ENCODE assay signal across 8 mouse cellular contexts in the genomic region with DNA sequence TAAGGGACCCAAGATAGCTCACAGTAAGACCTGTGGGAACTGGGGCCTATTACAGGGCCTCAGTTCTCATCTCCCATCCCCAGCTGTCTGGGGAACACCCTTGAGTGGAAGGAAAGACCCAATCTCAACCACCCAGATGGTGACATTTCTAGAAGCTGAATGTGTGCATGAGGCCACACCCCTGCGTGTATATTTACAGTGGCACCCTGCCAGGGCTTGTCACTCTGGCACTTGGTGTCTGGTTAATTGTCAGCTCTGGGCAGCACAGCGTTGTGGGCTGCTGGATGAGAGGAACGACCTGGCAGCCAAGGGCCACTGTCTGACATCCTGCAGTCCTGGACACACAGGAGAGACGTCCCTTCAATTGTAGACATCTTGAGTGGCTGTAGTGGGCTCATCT. TPM values are rescaled to one million over a fixed set of nuclear protein-coding genes. Genes with fewer than 3 reads are reported as not detected.
A peak's percentile ranks its signal among the peaks of the same experiment; 100 is the strongest.
DNase-seq lines count a peak whose midpoint lies in the region; ATAC-seq and TF ChIP-seq lines count a peak whose summit lies in the region.

No protein-coding gene starts in this region.

- DNase-seq in midbrain, embryonic 10.5 days (ENCODE audit: low spot score), result no peak
- DNase-seq in embryonic facial prominence, embryonic 10.5 days (ENCODE audit: low spot score), result no peak
- DNase-seq in kidney, adult 18-20 months, result peak; percentile 68
- DNase-seq in lung, postnatal 0 days (ENCODE audit: low spot score), result peak; percentile 68
- no peak for DNase-seq in embryo, embryonic 10.5 days (ENCODE audit: low spot score)
- no peak for DNase-seq in layer of hippocampus, postnatal 36 days

- H3K36me3 ChIP-seq in midbrain, embryonic 10.5 days, result peaks cover 44% of the 10 kb centered on the region
- no peaks in the 10 kb centered on the region for H3K36me3 ChIP-seq in midbrain, embryonic 15.5 days (replicated peaks)
- peaks cover 43% of the 10 kb centered on the region for H3K36me3 ChIP-seq in embryonic facial prominence, embryonic 10.5 days (replicated peaks)
- H3K36me3 ChIP-seq in lung, postnatal 0 days (ENCODE audit: insufficient read depth, low read length), result no peaks in the 10 kb centered on the region

- peak; percentile 29; the same call in 1 of the 2 replicates for TF ChIP-seq EP300 in lung, postnatal 0 days (IDR thresholded peaks at IDR 0.05)

- 0 out of 2 replicates have a peak overlapping the region, but pooled peaks have one; percentile 98 for H3K27ac ChIP-seq in midbrain, embryonic 10.5 days (replicated peaks)
- no peak overlapping the region for H3K27ac ChIP-seq in midbrain, embryonic 15.5 days
- H3K27ac ChIP-seq in embryonic facial prominence, embryonic 10.5 days (replicated peaks), result 0 out of 2 replicates have a peak overlapping the region, but pooled peaks have one; percentile 4
- no peak overlapping the region for H3K27ac ChIP-seq in lung, postnatal 0 days (ENCODE audit: low read length)

- no peaks in the 10 kb centered on the region for H3K27me3 ChIP-seq in midbrain, embryonic 10.5 days (ENCODE audit: low read depth, poor library complexity, severe bottlenecking)
- H3K27me3 ChIP-seq in midbrain, embryonic 15.5 days (replicated peaks), result no peaks in the 10 kb centered on the region
- H3K27me3 ChIP-seq in embryonic facial prominence, embryonic 10.5 days (replicated peaks; ENCODE audit: low read depth, poor library complexity, severe bottlenecking), result no peaks in the 10 kb centered on the region
- H3K27me3 ChIP-seq in lung, postnatal 0 days (replicated peaks; ENCODE audit: insufficient read depth, low read length), result no peaks in the 10 kb centered on the region

- no peak for TF ChIP-seq CTCF in lung, postnatal 0 days (IDR thresholded peaks at IDR 0.05)

- 81% methylated on average over 4 of the region's 4 CpGs for WGBS in midbrain, embryonic 10.5 days
- WGBS in midbrain, embryonic 15.5 days, result 53% methylated on average over 4 of the region's 4 CpGs
- WGBS in embryonic facial prominence, embryonic 10.5 days, result 88% methylated on average over 4 of the region's 4 CpGs
- WGBS in lung, postnatal 0 days, result 15% methylated on average over 4 of the region's 4 CpGs

- no peaks in the 10 kb centered on the region for H3K9me3 ChIP-seq in midbrain, embryonic 10.5 days (replicated peaks)
- H3K9me3 ChIP-seq in midbrain, embryonic 15.5 days, result no peaks in the 10 kb centered on the region
- no peaks in the 10 kb centered on the region for H3K9me3 ChIP-seq in embryonic facial prominence, embryonic 10.5 days
- H3K9me3 ChIP-seq in lung, postnatal 0 days (ENCODE audit: low read length), result no peaks in the 10 kb centered on the region

- ATAC-seq in midbrain, embryonic 15.5 days (replicated peaks), result no peak
- ATAC-seq in lung, postnatal 0 days, result peak; percentile 11
- no peak for ATAC-seq in monocyte, adult 5-6 weeks (replicated peaks; ENCODE audit: insufficient number of reproducible peaks, low FRiP score, low TSS enrichment, poor library complexity, severe bottlenecking)

- H3K4me3 ChIP-seq in midbrain, embryonic 10.5 days, result no peak overlapping the region
- no peak overlapping the region for H3K4me3 ChIP-seq in midbrain, embryonic 15.5 days
- H3K4me3 ChIP-seq in embryonic facial prominence, embryonic 10.5 days, result peak overlapping the region; percentile 99; the same call in 1 of the 2 replicates
- no peak overlapping the region for H3K4me3 ChIP-seq in lung, postnatal 0 days (ENCODE audit: low read depth, low read length)

- no peak overlapping the region for H3K4me2 ChIP-seq in midbrain, embryonic 15.5 days
- no peak overlapping the region; the same call in 1 of the 2 replicates for H3K4me2 ChIP-seq in lung, postnatal 0 days (replicated peaks; ENCODE audit: low read depth, low read length)

- peaks cover 73% of the 10 kb centered on the region for H3K4me1 ChIP-seq in midbrain, embryonic 10.5 days
- H3K4me1 ChIP-seq in midbrain, embryonic 15.5 days, result peaks cover 54% of the 10 kb centered on the region
- H3K4me1 ChIP-seq in embryonic facial prominence, embryonic 10.5 days, result peaks cover 59% of the 10 kb centered on the region
- H3K4me1 ChIP-seq in lung, postnatal 0 days (ENCODE audit: insufficient read depth, low read depth, low read length), result peaks cover 30% of the 10 kb centered on the region

- H3K9ac ChIP-seq in midbrain, embryonic 15.5 days, result no peak overlapping the region
- no peak overlapping the region for H3K9ac ChIP-seq in lung, postnatal 0 days (replicated peaks; ENCODE audit: low read depth)

RNA-seq across cellular contexts. Expression of gene Ube2v1, which starts 3.0 kb away (rescaled TPM):
- 410 and 413 TPM in 2 replicates for polyA plus RNA-seq in midbrain, embryonic 10.5 days (2016; fragmentation: Nextera tagmentation; extraction: Ambion mirVana)
- polyA plus RNA-seq in midbrain, embryonic 15.5 days (2015; fragmentation: Nextera tagmentation; extraction: Ambion mirVana), result 327 TPM in 2 replicates
- polyA plus RNA-seq in embryonic facial prominence, embryonic 10.5 days (2016; fragmentation: Nextera tagmentation; extraction: Ambion mirVana), result 384 and 394 TPM in 2 replicates
- polyA plus RNA-seq in lung, postnatal 0 days (2015; fragmentation: Nextera tagmentation; extraction: Ambion mirVana), result 166 and 184 TPM in 2 replicates
- 43.7 to 97.6 TPM (median 59.7 TPM) in 3 replicates for total RNA-seq in monocyte, adult 5-6 weeks (2017)
- 100 to 1,000 TPM; 208 to 231 TPM for total RNA-seq in layer of hippocampus, postnatal 36 days (2021)

RNA-seq across cellular contexts. Expression of gene Gm20431, which starts 32.4 kb away (rescaled TPM):
- polyA plus RNA-seq in midbrain, embryonic 10.5 days (2016; fragmentation: Nextera tagmentation; extraction: Ambion mirVana), result 2.4 and 3.6 TPM in 2 replicates
- polyA plus RNA-seq in midbrain, embryonic 15.5 days (2015; fragmentation: Nextera tagmentation; extraction: Ambion mirVana), result 10.5 and 10.7 TPM in 2 replicates
- 0.68 and 4.9 TPM in 2 replicates for polyA plus RNA-seq in embryonic facial prominence, embryonic 10.5 days (2016; fragmentation: Nextera tagmentation; extraction: Ambion mirVana)
- 5.2 and 8.4 TPM in 2 replicates for polyA plus RNA-seq in lung, postnatal 0 days (2015; fragmentation: Nextera tagmentation; extraction: Ambion mirVana)
- total RNA-seq in monocyte, adult 5-6 weeks (2017), result not detected in 3 replicates
- total RNA-seq in layer of hippocampus, postnatal 36 days (2021), result 10 to 100 TPM; 39.4 to 47.0 TPM

RNA-seq across cellular contexts. Expression of gene Cebpb, which starts 59.8 kb away (rescaled TPM):
- polyA plus RNA-seq in midbrain, embryonic 10.5 days (2016; fragmentation: Nextera tagmentation; extraction: Ambion mirVana), result 0.30 and 0.48 TPM in 2 replicates
- 1.3 and 2.0 TPM in 2 replicates for polyA plus RNA-seq in midbrain, embryonic 15.5 days (2015; fragmentation: Nextera tagmentation; extraction: Ambion mirVana)
- polyA plus RNA-seq in embryonic facial prominence, embryonic 10.5 days (2016; fragmentation: Nextera tagmentation; extraction: Ambion mirVana), result 1.7 and 1.8 TPM in 2 replicates
- polyA plus RNA-seq in lung, postnatal 0 days (2015; fragmentation: Nextera tagmentation; extraction: Ambion mirVana), result 108 and 122 TPM in 2 replicates
- 255 to 567 TPM (median 357 TPM) in 3 replicates for total RNA-seq in monocyte, adult 5-6 weeks (2017)
- total RNA-seq in layer of hippocampus, postnatal 36 days (2021), result 10 to 100 TPM; 32.6 to 34.3 TPM

Comparison
In these comparisons a context has a peak if more than half of its experiments do, and no peak if none do; other contexts are left out.
1. H3K27ac ChIP-seq: peak in midbrain, embryonic 10.5 days (single experiment) and embryonic facial prominence, embryonic 10.5 days (single experiment); none in midbrain, embryonic 15.5 days (single experiment) and lung, postnatal 0 days (single experiment).
2. DNase-seq: peak in kidney, adult 18-20 months (single experiment) and lung, postnatal 0 days (single experiment); none in midbrain, embryonic 10.5 days (single experiment), embryonic facial prominence, embryonic 10.5 days (single experiment), embryo, embryonic 10.5 days (single experiment) and layer of hippocampus, postnatal 36 days (0 of 2).
3. RNA of gene Cebpb, which starts 59.8 kb away (polyA plus RNA-seq): 108 to 122 TPM in lung, postnatal 0 days; 1.7 to 1.8 TPM in embryonic facial prominence, embryonic 10.5 days, 1.3 to 2.0 TPM in midbrain, embryonic 15.5 days and 0.30 to 0.48 TPM in midbrain, embryonic 10.5 days; every median in the first group is over 10 times any median in the second.